Mouse (Mus musculus): ENCODE data around the gene Ctbp2.

Gene Ctbp2

DNA sequence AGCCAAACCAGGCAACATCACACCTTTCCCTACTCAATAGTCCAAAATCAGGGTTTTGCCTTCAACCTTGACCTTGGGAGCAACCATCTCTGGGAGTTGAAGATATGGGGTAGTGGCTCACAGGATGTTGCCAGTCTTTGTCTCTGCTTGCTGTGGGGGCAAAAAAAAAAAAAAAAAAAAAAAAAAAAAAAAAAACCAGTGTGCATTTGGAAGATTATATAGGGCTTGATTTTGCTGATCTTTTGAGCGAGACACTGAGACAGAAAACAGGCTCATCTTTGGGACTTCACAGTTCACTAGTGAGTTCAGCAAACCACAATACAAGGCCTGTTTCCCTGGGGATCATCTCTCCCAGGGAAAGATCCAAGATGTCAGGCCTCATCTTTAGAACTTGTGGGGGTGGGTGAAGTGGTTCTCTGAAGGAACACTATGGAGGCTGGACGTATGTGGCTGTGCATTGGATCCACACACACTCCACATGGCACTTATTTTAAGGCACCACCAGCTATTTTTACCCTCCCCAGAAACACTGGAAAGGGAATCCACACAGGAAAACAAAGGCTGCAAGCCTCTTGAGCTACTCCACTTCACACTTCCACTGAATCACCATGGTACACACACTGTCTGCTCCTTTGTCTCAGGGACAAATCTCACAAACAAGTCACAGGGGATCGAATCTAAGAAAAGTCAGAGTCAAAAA, 84.4 kb downstream of the Ctbp2 start:
- DNase-seq = no peak

DNA sequence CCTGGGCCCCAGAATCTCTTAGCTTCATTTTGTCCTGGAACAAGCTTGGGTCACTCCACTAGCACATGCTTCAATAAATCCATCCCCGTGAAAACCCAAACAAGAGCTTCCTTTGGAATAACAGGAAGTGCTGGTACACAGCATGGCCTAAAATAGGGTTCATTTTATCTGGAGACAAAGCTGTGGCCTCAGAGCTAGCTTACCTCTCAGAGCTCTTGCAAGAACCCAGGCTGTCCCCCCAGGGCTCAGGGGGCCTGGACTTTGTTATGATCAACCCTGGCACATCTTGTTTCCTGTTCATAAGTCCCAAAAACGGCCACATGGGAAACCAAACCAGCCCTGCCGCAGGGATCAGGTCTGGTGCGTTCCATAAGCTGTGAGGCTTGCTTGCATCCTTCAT, 86.5 kb downstream of the Ctbp2 start:
- peak; percentile 36 for DNase-seq

DNA sequence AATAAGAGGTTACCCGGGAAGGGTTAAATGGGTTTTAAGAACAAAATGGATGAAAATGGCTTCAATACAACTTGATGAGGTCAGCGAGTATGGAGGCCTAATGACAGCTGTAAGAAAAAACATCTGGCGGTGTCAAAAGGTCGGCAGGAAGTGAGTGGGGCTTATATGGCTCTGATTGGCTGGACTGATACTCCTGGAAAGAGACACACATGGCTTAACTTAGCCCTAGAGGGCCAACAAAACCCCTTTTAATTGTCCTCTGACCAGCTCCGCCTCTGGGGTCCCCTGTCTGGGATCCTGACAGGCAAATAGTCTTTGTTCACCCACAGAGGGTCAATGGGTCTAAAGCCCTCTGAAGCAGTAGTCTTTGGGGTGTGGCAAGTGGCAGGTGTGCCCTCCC, 86.9 kb downstream of the Ctbp2 start:
- peak; percentile 50 for DNase-seq

DNA sequence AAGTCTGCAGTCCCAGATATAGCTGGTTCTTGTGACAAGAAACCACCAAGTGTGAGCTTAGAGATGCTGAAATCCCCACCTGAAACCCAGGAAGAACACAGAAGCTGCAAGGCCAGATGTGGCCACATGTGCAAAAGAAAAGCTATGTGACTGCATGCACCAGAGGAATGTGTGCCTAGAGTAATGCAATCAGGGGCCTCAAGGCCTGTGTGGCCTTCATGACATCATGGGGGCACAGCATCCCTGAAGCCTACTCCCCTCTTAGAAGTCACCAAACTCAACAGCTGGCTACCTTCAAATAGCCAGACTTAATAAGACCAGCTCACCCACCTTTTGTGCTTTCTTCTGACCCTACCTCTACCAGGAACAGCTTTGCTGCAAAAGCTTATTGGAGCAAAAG, 88.3 kb downstream of the Ctbp2 start:
- no peak for DNase-seq

DNA sequence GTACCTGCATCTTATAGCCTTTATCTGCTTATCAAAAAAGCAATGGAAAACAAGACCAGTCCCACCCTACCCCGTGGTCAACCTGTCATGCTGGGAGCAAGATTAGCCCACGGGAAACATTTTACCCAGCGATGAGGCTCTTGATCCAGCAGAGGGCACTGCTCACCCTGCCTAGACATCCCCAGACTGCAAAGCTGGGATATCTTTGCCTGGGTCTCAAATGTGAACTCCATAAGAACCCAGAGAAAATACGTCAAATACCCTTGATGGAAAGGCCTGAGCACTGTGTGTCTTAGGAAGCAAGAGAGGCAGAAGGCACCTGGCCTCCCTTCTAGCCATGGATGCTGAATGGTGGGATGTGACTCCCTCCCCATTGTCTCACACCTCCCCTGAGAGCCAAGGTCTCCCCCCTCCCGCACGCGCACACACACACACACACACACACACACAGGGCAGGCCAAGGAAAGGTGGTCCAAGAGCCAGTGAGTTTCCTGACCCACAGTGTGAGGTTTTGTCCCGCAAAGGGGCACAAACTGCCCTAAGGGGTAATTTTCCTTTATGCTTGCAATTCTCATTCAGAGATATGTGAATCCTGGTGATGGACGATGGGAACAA, 91.5 kb downstream of the Ctbp2 start:
- peak; percentile 73 for DNase-seq

DNA sequence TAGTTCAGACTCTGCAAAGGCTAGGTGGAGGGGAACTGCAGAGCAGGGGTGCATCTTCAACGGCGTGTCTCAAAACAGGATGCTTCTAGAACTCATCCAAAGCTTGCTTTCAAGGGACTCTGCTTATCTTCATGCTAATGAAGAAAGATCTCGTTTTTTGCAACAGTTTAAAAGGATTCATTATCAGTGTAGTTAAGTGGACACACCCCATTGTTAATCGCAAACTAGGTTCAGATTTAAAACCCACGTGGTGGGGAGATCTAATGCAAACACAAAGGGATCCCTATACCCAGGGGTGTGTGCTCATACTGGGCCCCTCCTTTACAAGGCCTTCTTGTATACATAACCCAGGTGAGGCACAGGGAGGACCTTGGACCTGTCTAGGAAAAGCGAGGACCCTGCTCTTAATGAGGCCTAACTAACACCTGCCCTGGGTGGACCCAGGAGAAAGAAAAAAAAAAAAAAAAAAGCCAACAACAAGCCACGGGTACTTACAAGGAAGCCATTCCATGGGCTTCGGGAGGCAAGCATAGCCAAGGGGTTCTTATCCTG, 94.6 kb downstream of the Ctbp2 start:
- DNase-seq = no peak

DNA sequence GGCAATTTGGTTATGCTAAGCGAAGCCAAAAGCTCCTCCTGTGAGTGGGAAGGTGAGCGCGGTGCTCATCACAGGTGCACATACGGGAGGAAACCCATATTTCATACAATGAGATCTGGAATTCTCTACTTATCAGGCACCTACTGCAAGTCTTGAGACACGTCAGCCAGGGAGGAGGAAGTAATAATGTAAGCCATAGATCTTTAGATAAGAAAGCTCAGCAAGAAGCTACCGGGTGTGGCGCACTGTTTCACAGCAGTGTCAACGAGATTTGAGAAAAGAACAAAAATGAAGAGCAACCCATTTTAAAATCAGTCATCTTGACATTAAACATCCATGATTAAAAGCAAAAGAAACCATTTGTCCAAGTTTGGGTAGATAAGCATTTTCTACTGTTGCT, 95.2 kb downstream of the Ctbp2 start:
- DNase-seq = no peak

DNA sequence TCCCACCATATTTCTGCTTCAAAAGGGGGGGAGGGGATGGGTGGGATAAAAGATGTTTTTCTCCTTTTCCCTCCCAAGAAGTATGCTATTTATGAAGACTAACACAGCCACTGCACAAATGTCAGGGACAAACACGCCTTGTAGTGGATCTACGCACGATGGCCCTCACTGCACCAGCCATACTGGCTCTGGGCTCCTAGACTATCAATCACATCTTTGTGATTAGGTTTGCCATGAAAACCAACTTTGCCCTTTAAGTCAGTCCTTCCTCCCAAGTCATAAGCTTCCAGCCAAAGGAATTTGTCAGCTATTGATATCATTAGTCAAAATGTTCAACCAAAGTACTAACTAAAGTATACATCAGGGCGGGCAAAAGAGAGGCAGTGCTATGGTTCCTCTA, 96.2 kb downstream of the Ctbp2 start:
- no peak for DNase-seq

DNA sequence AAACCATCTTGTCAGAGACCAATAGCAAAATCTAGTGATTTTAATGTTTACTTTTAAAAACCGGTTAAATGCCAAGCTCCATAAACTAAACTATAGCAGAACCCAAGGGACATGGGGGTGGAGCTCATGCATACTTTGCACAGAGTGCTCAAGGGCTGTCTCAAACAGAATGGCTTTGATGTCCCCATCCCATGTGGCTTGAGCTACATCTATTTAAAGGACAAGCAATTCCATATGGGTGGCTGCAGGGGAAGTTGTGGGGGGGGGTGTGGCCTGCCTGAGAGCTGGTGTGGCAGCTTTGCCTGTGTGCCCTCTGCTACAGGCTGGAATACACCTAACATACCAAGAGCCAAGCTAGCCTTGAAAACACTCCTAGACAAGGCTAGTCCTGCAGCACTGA, 99.5 kb downstream of the Ctbp2 start:
- no peak for DNase-seq

DNA sequence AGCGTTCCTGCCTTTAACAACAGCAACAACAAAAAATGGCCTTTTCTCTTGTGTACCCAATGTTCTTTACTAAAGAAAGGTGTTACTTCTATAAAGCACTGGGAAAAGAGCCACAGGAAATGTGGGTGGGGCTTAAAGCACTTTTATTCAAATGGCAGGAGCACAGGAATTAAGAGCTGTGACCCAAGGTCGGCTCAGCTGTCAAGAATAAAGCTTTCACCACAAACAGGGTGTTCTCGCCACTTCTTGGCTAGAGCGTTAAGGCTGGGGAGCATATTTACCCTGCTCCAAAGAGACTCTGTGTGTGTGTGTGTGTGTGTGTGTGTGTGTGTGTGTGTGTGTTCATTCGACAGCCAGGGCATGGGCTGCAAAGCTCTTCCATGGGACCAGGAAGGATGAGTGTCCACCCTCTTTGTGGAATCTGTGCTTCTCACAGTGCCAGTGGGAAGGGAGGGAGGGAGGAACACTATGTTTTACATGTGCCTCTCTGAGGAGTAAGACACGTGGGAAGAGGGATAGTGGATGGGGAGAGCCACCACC, 104.6 kb downstream of the Ctbp2 start:
- DNase-seq = peak; percentile 46

DNA sequence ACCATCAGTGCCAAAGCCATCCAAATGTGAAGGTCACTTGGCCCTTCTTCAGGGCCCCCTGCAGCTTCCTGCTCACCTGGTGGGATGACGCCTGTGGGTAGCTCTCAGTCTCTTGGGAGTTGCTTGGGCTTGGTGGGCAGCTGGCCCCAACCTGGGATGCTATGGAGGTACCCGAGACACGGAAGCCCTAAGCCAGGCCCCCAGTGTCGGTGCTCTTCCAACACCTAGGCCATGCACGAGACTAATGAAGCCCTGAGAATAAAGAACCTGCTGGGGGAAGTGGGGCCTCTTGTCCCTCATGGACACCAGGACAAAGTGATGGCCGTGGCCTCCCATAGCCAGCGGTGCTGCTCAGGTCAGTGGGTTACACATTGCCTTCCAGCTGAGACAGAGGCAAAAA, 105.2 kb downstream of the Ctbp2 start:
- no peak for DNase-seq

DNA sequence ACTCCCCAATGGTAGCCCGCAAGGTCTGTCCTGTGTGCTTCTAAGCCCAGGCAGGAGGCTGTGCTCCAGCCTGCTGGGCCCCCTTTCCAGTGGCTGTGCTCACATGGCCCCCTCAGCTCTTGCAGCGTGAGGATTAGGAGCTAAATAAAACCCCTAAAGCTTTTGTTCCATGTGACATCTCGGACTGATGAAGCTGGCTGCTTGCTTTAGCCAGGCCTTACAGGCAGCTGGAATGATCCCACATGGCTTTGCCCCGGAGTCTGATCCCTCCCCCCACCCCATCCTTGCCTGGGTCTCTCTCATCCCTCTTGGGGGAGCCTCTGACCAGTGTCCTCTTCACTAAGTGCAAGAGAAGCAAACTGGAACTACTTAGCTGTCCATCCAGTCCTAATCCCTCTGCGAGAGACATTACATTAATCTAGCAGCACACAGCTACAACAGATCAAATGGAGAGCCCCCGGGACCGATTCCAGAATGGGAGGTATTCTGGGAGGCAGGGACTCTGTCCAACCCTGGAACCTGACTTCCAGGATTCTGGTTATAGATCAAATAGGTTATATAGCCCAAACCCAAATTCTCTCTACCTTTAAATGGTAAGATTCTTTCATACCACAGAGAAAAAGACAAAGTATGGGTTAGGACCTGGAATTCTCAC, 108.6 kb downstream of the Ctbp2 start:
- DNase-seq = no peak

DNA sequence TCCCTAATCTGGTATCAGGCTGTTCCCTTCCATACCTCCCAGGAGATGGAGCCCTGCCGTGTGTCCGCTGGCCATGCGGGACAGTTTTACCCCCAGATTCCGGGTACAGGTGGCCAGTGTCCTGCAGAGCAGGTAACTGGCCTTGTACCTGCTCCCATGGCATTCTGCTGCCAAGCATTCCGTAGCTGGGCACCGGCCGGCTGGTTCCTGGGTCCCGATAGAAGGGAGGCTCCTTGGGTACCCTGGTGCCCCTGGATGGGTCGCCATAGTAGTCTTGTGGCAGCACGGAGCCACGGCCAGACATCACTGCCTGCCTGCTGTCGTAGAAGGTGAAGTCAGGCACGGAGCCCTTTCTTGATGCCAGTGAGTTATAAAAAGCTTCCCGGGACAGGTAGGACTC, 109.5 kb downstream of the Ctbp2 start:
- no peak for DNase-seq

DNA sequence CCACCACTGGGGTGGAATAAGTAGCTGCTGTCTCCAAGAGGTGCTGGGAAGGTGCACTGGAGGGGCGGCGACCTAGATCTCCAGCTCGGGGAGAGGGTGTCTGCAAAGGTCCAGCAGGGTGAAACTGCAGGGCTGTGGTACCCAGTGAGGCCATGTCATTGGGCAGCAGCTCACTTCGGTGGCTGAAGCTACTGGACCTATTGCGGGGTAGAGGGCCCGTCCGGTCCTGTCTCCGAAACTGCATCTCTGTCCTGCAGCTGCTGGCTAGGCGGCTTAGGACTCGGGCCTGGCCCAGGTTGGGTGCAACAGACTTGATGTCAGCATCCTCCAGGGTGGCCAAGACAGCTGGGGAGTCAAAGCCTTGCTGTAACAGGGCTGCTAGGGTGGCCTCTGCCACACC, 110.2 kb downstream of the Ctbp2 start:
- no peak for DNase-seq

DNA sequence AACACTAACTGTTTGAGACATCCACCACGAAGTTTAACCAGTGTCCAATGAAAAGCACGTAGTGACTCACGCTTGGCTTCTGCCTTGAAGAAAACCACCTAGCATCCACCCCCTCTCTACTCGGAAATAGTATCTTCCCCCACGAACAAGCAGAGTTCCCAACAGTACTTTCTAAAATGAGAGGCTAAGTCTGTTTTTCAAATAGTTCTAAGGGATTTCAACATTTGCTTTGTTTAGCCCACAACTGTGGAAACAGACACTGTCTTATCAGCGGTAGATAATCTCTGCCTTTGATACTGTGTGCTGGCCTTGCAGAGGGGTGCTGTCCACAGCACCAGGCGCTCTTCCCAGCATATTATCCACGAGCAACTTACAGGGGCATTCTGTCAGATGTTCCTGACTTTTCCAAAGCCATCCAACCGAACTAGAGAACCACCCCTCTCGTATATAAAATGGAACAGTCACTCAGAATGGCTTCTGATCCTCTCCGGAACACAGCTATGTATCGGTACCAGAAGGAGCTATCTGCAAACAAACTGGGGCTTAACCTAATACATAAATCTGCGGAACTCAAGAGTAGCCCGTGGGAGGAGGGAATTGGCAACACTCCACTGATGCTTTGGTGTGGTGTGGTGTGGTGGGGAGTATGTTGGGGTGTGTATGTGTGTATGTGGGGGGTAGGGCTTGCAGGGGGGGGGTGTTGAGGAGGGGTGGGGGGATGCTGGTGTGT, 111.4 kb downstream of the Ctbp2 start:
- DNase-seq = no peak

DNA sequence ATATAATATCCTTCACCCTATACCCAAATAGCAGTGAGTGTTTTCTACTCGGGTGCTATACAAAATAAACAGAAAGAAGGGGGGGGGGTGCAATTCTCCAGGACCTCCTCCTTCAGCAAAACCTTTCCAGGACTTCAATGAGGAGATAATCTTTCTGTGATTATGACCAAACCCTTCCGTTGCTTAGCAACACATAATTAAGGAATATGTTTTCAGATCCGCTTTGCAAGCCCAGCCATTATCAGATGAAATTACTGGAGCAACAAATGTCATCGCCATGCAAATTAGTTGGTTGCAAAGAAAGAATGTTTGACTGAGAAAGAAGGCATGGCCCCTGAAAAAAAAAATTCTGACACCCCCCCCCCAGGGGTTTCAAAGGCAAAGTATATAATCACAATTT, 112.5 kb downstream of the Ctbp2 start:
- no peak for DNase-seq

DNA sequence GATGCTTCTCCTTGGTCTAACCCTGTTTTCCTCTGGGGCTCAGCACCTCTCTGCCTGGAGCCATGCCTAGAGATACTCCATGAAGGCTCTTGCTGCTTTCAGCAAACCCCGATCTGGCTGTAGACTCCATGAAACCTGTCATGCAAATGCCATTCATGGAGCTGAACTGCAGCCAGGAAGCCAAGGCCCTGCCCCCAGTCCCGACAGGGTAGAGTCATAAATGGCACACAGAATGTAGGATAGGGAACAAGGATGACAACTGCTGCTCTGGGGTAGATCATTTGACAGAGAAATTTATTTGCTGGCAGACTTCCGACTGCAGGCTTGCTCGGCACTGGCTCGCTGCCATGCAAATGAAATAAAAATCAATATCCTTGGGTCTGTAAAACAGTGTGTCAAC, 113.0 kb downstream of the Ctbp2 start:
- DNase-seq = peak; percentile 26

DNA sequence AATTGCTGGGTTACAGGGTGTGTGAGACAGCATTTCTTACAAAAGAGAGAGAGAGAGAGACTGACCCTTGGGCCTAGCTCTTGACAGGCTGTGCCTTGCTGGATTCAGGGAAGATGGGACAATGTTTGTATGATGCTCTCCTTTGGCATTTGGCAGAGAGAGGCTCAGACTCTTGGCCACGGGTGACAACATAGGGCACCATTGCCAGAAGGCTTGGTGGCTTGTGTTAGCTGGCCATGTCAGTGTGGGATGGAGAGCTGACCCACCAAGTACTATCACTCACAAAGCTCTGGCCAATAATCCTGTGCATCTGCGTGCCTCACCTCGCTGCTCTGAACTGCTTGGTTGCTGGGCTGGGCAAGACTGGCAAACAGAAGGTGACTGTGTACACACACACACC, 113.7 kb downstream of the Ctbp2 start:
- DNase-seq = no peak

DNA sequence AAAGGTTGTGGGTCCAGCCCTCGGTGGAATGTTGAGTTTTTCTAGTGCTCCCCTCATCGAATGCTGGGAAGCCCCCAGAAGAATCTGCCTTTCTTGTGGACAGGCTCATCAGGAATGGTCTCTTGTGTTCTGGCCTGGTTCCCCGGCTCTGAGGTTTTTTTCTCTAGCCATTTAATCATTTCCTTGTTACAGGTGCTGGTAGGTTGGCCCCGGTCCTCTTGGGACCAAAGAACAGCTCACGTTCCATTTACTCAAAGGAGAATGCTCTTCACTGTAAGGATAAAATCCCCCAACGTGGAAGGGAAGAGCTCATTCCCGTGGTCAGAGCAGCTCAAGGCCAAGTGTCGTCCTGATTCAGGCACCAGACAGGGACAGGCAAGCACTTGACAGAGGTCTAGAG, 114.5 kb downstream of the Ctbp2 start:
- DNase-seq = peak; percentile 48

DNA sequence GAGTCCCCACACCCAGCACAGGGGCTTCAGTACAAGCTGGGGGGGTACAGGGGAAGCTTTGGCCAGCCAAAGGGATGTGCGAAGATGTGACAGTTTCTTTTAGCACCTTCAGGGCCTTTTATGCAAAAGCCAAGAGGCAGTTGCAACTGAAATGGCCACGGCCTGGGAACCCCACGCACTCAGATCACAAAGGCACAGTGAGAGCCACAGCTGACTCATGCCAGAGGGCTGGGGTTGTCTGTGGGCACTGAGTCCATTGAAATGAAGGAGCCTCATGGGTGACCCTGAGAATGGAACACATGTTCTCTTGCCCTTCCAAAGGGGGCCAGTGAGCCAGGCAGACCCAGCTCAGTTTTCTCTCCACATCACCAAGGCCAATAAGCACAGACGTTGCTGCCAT, 115.5 kb downstream of the Ctbp2 start:
- DNase-seq = no peak

DNA sequence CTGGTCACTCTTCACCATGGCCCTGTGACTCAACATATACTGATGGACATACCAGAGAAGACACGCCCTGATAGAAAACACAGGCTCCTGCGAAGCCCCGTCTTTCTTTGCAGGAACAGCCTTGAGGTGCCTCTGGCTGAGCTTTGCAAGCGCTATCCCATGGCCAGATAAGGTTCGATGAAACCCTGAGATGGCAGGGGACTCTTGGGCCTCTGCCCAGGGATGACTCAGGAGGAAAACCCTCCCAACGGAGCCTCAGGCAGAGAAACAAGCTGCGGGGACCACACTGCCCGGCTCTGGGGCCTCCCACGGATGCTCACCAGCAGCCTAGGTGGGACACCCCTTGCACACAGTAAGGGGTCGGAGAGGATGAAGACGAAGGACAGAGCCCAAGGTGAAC, 116.8 kb downstream of the Ctbp2 start:
- no peak for DNase-seq

DNA sequence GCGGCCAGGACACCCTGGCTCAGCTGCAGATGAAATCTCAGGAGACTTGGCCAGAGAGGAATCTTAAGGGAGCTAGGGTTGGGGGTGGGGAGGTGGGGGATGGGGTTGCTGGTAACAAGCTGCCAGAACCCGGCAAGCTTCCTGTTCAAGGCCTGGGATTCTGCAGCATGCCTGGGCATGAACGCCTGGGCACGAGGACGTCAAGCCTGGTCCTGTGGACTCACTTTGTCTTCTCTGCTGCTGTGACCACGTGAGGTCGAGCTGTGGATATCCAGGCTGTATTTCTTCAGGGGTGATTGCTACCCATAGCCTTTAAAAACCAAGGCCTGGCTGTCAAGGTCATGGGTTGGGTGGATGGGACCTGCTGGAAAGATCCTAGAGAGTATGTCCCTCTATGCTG, 118.4 kb downstream of the Ctbp2 start:
- no peak for DNase-seq

DNA sequence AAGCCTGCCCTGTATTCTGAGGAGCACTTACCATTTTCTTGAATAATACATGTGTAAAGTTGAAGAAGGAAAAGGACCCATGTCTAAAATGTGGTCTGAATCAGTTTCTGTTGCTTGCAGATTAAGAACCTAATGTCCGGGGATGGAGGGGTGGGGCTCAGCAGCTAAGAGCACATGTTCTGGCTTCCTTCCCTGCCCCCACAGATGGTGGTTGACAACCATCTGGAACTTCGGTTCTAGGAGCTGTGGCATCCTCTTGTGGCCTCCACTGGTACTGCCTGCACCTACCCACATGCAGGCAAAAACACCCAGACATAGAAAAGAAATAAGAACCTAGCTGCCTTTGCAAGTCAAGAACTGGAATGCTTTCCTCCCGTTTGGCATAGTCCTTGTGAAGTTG, 120.7 kb downstream of the Ctbp2 start:
- DNase-seq = peak; percentile 81
